Mouse (Mus musculus): Measurements from ENCODE around the gene Ms4a2.

The Ms4a2 gene

GRCm38 (mm10) chr19:11623551-11623950 is at the start of gene Ms4a2:
Gene Ms4a2 (minus strand): TSS chr19:11623719.
- ATAC-seq (ENCODE audit: low TSS enrichment), result no peak

- ATAC-seq (ENCODE audit: low TSS enrichment), result no peak
Measured at GRCm38 (mm10) chr19:11661562-11661961, 38.0 kb upstream of the Ms4a2 start.

- no peak for ATAC-seq (ENCODE audit: low TSS enrichment)
Measured at GRCm38 (mm10) chr19:11660459-11660858, 36.9 kb upstream of the Ms4a2 start, which contains the start of gene Oosp2. Gene Oosp2 (minus strand): TSS chr19:11660559.

GRCm38 (mm10) chr19:11659142-11659541 is 35.6 kb upstream of the Ms4a2 start:
- ATAC-seq (ENCODE audit: low TSS enrichment), result no peak

DNA sequence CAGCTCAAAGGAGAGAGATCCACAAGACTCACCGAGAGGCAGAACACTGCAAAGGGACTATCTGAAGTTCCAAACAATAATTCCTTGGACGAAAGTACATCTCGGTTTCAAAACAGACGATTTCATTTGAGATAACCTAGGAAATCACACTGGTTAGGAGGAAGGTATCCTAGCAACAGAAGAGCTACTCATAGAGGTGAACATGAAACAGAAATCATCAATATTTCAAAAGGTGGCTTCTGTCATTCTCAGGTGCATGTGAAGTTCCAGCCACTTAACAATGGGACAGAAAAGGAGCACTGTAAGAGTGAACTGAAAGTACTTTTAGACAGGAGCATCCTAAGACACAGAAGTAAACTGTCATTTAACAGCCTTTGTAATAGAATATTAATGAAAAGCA is 26.0 kb upstream of the Ms4a2 start:
- ATAC-seq (ENCODE audit: low TSS enrichment), result no peak

GRCm38 (mm10) chr19:11646166-11646565 is 22.6 kb upstream of the Ms4a2 start:
- no peak for ATAC-seq (ENCODE audit: low TSS enrichment)

GRCm38 (mm10) chr19:11640732-11641131 is 17.2 kb upstream of the Ms4a2 start, which contains the start of gene Ms4a3:
Gene Ms4a3 (minus strand): TSS chr19:11640851.
- ATAC-seq (ENCODE audit: low TSS enrichment), result no peak

- no peak for ATAC-seq (ENCODE audit: low TSS enrichment)
Measured at GRCm38 (mm10) chr19:11639038-11639437, 15.5 kb upstream of the Ms4a2 start.

- ATAC-seq (ENCODE audit: low TSS enrichment), result no peak
Measured at GRCm38 (mm10) chr19:11635572-11635971, 12.1 kb upstream of the Ms4a2 start.

- no peak for ATAC-seq (ENCODE audit: low TSS enrichment)
Measured at GRCm38 (mm10) chr19:11634330-11634729, 10.8 kb upstream of the Ms4a2 start.

GRCm38 (mm10) chr19:11633732-11634131 is 10.2 kb upstream of the Ms4a2 start:
- ATAC-seq (ENCODE audit: low TSS enrichment), result no peak

DNA sequence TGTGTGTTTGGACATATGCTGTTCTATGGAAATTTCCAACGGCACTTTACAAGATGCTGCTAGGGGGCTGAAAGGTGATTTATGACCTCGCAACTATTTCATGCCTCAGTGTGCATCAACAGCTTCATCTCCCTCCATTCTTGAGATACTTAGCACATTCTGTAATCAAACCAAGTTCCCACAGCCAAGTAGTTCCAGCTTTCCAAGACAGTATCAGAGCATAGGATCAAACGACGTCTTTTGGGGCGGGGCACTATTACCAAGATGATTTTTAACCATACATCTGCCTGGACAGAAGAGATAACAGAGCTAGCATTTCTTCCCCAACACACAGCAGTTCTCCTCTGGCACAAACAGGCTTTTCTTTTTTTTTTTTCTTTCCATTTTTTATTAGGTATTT is 1.7 kb upstream of the Ms4a2 start:
- no peak for ATAC-seq (ENCODE audit: low TSS enrichment)

- ATAC-seq (ENCODE audit: low TSS enrichment), result no peak
Measured at GRCm38 (mm10) chr19:11624800-11625199, 1.3 kb upstream of the Ms4a2 start.

DNA sequence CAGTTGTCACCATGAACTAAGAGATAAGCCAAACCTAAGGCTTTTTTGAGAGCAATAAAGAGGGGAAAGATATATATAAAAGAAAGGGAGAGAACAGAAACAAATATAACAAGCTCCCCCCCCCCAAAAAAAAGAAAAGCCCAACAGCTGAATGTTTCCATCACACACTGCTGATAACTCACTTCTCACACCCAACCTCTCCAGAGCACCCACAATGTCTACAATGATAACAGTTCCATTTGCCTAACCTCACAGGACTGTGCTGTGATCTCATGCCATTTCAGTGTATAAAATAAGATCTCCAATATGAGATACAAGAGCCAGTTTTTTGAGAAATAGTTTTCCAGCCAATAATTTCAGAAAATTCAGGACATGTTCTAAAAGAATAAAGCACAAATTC is 5.5 kb downstream of the Ms4a2 start:
- ATAC-seq (ENCODE audit: low TSS enrichment), result no peak

- ATAC-seq (ENCODE audit: low TSS enrichment), result no peak
Measured at GRCm38 (mm10) chr19:11614805-11615204, 8.7 kb downstream of the Ms4a2 start.

GRCm38 (mm10) chr19:11613776-11614443 is 9.6 kb downstream of the Ms4a2 start:
- ATAC-seq (ENCODE audit: low TSS enrichment), result no peak

DNA sequence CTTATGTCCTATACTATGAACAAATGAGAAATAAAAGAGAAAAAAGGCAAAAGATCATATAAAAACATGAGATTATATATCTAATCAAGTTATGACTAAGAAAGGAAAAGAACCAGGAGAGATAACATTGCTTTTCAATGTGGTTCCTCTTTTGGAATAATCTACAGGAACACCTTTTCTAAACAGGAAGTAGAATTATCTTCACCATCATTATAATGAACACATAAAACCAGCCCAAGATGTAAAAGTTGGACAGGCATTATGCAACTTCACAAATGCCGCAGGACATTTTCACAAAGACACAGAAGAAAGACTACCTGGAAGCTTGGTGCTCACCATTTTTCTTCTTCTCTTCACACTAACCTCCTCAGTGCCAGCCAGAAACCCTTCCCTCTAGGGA is 10.4 kb downstream of the Ms4a2 start:
- no peak for ATAC-seq (ENCODE audit: low TSS enrichment)

DNA sequence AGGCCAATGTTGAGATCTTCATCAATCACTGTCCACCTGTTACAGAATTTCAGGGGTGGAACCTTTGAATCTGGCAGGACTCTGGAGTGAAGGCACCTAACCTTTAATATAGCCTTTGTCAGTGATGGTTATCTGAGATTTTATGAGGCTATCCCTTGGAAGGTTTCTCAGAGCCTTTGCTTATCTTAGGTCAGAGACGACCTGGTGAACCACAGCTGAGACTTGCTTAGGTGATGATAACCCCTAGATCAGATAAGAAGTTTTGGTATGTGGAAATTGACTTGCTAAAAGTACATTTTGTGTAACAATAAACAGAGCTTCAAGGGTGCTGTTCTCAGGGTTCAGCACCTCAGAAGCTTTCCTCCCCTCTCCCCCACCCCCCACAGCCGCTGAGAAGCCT is 11.2 kb downstream of the Ms4a2 start:
- ATAC-seq (ENCODE audit: low TSS enrichment), result no peak

DNA sequence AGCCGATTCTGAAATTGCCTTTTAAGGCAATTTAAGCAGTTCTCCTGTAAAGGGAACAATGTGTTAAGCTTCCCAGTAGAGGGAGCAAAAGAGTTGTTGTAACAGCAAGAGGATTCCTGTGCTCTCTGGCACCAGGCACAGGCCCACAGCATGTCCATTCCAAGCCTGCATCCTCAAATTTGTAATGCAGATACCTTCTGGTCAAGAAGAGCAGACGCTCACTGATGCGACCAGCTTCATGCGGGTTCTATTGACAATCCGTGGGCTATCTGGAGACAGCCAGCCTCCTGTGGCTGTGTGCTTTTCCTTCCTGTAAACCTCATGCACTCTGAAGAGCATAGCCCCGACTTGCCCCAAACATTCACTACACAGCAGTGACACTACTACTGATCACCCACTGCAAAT is 12.0 kb downstream of the Ms4a2 start:
- peak; percentile 96 for ATAC-seq (ENCODE audit: low TSS enrichment)

DNA sequence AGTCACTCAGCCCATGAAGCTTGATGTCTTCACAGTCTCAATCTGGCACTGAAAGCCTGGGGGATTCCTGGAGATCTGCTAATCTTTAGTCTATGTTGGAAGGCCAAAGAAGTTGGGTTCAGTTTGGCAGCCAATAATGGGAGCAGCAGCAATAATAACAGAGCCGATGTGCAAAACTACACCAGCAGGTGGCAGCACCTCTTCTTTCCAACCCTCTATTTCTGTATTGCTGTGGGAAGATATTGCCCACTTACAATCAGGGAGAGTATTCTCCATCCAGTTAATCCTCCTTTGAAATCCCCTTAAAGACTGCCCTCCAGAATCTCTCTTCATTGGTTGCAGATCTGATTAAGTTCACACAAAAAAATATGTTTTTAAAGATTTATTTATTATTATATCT is 15.3 kb downstream of the Ms4a2 start:
- ATAC-seq (ENCODE audit: low TSS enrichment), result peak; percentile 75; the same call in 1 of the 2 replicates

DNA sequence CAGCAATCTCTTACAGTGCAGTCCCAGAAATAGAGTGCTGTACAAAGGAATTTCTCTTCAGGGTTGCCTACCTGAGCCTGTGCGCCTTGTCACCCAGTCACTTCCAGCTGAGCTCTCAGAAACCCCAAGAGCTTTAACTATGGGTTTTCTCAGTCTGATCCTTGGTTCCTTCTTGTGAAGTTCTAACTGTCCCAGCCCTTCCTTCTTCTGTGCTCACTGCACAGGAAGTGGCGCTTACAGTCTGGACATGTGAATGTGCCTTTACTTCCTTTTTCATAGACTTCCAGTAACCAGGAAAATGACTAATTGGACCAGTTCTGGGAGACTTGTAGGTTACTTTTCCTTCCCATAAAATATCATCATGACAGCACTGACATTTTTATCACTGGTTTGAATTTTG is 18.9 kb downstream of the Ms4a2 start, which contains the start of gene Ms4a6d:
Gene Ms4a6d (minus strand): TSS at position 247 of the 400 bp plus-strand sequence.
- no peak for ATAC-seq (ENCODE audit: low TSS enrichment)

- ATAC-seq (ENCODE audit: low TSS enrichment), result peak; percentile 85
Measured at GRCm38 (mm10) chr19:11602026-11602425, 21.5 kb downstream of the Ms4a2 start.

DNA sequence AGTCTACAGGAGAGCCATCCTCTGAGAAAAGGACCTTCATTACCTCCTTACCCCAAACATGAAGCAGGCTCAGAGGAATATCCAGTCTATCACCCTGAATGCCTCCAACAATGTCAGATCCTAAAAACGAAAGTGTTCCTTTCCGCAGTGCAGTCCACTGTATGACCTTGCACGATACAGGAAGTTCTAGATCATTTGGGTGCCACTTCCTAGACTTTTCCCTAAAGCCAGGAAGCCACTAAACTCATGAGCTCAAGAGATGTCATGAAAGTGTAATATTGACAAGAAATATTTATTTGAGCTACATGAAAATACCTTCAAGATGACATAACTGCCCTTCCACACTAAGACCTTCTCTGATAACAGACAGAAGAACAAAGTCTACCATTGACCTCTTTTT is 22.2 kb downstream of the Ms4a2 start:
- no peak for ATAC-seq (ENCODE audit: low TSS enrichment)

- ATAC-seq (ENCODE audit: low TSS enrichment), result no peak
Measured at GRCm38 (mm10) chr19:11589891-11590449, 33.5 kb downstream of the Ms4a2 start.

Measured in frontal cortex, adult (tissue).